Mouse (Mus musculus): ENCODE measurements around the gene Nr4a3. TPM values are rescaled to one million over a fixed set of nuclear protein-coding genes. Genes with fewer than 3 reads are reported as not detected.

Gene Nr4a3
- total RNA-seq, 2 experiments from 2014 or later, result 1.5 to 1.6 TPM

GRCm38 (mm10) chr4:48050020-48050419, 5.1 kb downstream of the Nr4a3 start:
- DNase-seq (ENCODE audit: low spot score in 2 of 2), result no peak

GRCm38 (mm10) chr4:48050442-48050841, 5.5 kb downstream of the Nr4a3 start:
- no peak for DNase-seq (ENCODE audit: low spot score in 2 of 2)

GRCm38 (mm10) chr4:48051086-48051673, 6.2 kb downstream of the Nr4a3 start:
- DNase-seq (ENCODE audit: low spot score in 2 of 2), result no peak

- peak; percentile 21 to 24 for DNase-seq (ENCODE audit: low spot score in 2 of 2)
Measured at GRCm38 (mm10) chr4:48051674-48052121, 6.7 kb downstream of the Nr4a3 start.

- no peak for DNase-seq (ENCODE audit: low spot score in 2 of 2)
Measured at GRCm38 (mm10) chr4:48061716-48062115, 16.8 kb downstream of the Nr4a3 start.

- no peak for DNase-seq (ENCODE audit: low spot score in 2 of 2)
Measured at GRCm38 (mm10) chr4:48064311-48064710, 19.4 kb downstream of the Nr4a3 start.

GRCm38 (mm10) chr4:48066676-48067075, 21.7 kb downstream of the Nr4a3 start:
- no peak for DNase-seq (ENCODE audit: low spot score in 2 of 2)

- DNase-seq (ENCODE audit: low spot score in 2 of 2), result no peak
Measured at GRCm38 (mm10) chr4:48069111-48069510, 24.2 kb downstream of the Nr4a3 start.

- no peak for DNase-seq (ENCODE audit: low spot score in 2 of 2)
Measured at GRCm38 (mm10) chr4:48072006-48072405, 27.1 kb downstream of the Nr4a3 start.

GRCm38 (mm10) chr4:48073325-48073724, 28.4 kb downstream of the Nr4a3 start:
- DNase-seq (ENCODE audit: low spot score in 2 of 2), result no peak

GRCm38 (mm10) chr4:48074451-48075240, 29.7 kb downstream of the Nr4a3 start:
- no peak for DNase-seq (ENCODE audit: low spot score in 2 of 2)

- DNase-seq (ENCODE audit: low spot score in 2 of 2), result no peak
Measured at GRCm38 (mm10) chr4:48076693-48077471, 31.9 kb downstream of the Nr4a3 start.

- DNase-seq (ENCODE audit: low spot score in 2 of 2), result no peak
Measured at GRCm38 (mm10) chr4:48078213-48078612, 33.3 kb downstream of the Nr4a3 start.

- DNase-seq (ENCODE audit: low spot score in 2 of 2), result no peak
Measured at GRCm38 (mm10) chr4:48079285-48080039, 34.5 kb downstream of the Nr4a3 start.

GRCm38 (mm10) chr4:48083452-48083851, 38.5 kb downstream of the Nr4a3 start:
- DNase-seq (ENCODE audit: low spot score in 2 of 2), result no peak

- DNase-seq (ENCODE audit: low spot score in 2 of 2), result no peak
Measured at GRCm38 (mm10) chr4:48086609-48087008, 41.7 kb downstream of the Nr4a3 start.

- DNase-seq (ENCODE audit: low spot score in 2 of 2), result no peak
Measured at GRCm38 (mm10) chr4:48087497-48087896, 42.5 kb downstream of the Nr4a3 start.

- no peak for DNase-seq (ENCODE audit: low spot score in 2 of 2)
Measured at GRCm38 (mm10) chr4:48093221-48093620, 48.3 kb downstream of the Nr4a3 start.

- no peak for DNase-seq (ENCODE audit: low spot score in 2 of 2)
Measured at GRCm38 (mm10) chr4:48100217-48100616, 55.3 kb downstream of the Nr4a3 start.

GRCm38 (mm10) chr4:48101981-48102380, 57.0 kb downstream of the Nr4a3 start:
- DNase-seq (ENCODE audit: low spot score in 2 of 2), result no peak

GRCm38 (mm10) chr4:48105387-48105786, 60.4 kb downstream of the Nr4a3 start:
- no peak for DNase-seq (ENCODE audit: low spot score in 2 of 2)

All from gastrocnemius, postnatal 4 days (tissue).